Mouse (Mus musculus) neural tube, embryonic 13.5 days (tissue): Measurements from ENCODE around the gene Prame. TPM values are rescaled to one million over a fixed set of nuclear protein-coding genes. Genes with fewer than 3 reads are reported as not detected.
"Not testable (repeated sequence)": the region's sequence is repeated elsewhere in the genome, so short reads cannot be mapped to it uniquely, and the experiment has no call there.

Experiments
- ATAC-seq: fragments of 200-750 bp; cut with Nextera tagmentation; 2 replicates; pipeline ENCODE4 v1.8.0; 2017; ENCODE audit warnings: low read depth, mild to moderate bottlenecking, moderate TSS enrichment, moderate library complexity
- H3K27ac ChIP-seq: fragments of 300-500 bp; sonication (generic); replicated peaks from 2 replicates; pipeline ENCODE4 v1.5.1; 2015; ENCODE audit warnings: moderate library complexity, mild to moderate bottlenecking, inconsistent platforms
- H3K27me3 ChIP-seq: fragments of 300-500 bp; sonication (generic); 2 replicates; pipeline ENCODE4 v1.6.1; 2015; ENCODE audit warnings: mild to moderate bottlenecking, inconsistent platforms
- H3K36me3 ChIP-seq: fragments of 300-500 bp; sonication (generic); 2 replicates; pipeline ENCODE4 v1.6.1; 2015; ENCODE audit warnings: mild to moderate bottlenecking, inconsistent platforms
- H3K4me1 ChIP-seq: fragments of 300-500 bp; sonication (generic); replicated peaks from 2 replicates; pipeline ENCODE4 v1.6.1; 2015; ENCODE audit warnings: inconsistent platforms
- H3K4me2 ChIP-seq: fragments of 300-500 bp; sonication (generic); 2 replicates; pipeline ENCODE4 v1.6.1; 2015; ENCODE audit warnings: inconsistent platforms, mild to moderate bottlenecking, moderate library complexity
- H3K4me3 ChIP-seq: fragments of 300-500 bp; sonication (generic); 2 replicates; pipeline ENCODE4 v1.5.1; 2015; ENCODE audit warnings: mild to moderate bottlenecking, inconsistent platforms
- H3K9ac ChIP-seq: fragments of 300-500 bp; sonication (generic); 2 replicates; pipeline ENCODE4 v1.6.1; 2015; ENCODE audit warnings: moderate library complexity, mild to moderate bottlenecking, inconsistent platforms
- H3K9me3 ChIP-seq: fragments of 300-500 bp; sonication (generic); 2 replicates; pipeline ENCODE4 v1.6.1; 2016; ENCODE audit warnings: inconsistent platforms
- WGBS: fragments of 180-500 bp; shearing (Covaris S2); methylation state at CpG from one replicate; pipeline ENCODE4 v1.1.7; 2015; 5-methylcytosine and 5-hydroxymethylcytosine counted together
- polyA plus RNA-seq: library from polyadenylated mRNA; unstranded; fragments of >200 nt; fragmentation: Nextera tagmentation; extraction: Ambion mirVana; gene quantifications from 2 replicates; pipeline ENCODE4 v1.2.1, GENCODE M21; 2015

Gene Prame
- polyA plus RNA-seq: not detected in 2 replicates

- 88% methylated on average over 11 of the region's 11 CpGs for WGBS
- H3K27me3 ChIP-seq: no peaks in the 10 kb centered on the region; the same call in 1 of the 2 replicates
- H3K36me3 ChIP-seq: no peaks in the 10 kb centered on the region
- no peak within 1 kb of the TSS for H3K9ac ChIP-seq
- no peak for ATAC-seq
- no peak within 1 kb of the TSS for H3K27ac ChIP-seq
- no peak within 1 kb of the TSS for H3K4me2 ChIP-seq
- no peak within 1 kb of the TSS for H3K4me3 ChIP-seq
- no peaks in the 10 kb centered on the region for H3K4me1 ChIP-seq
- H3K9me3 ChIP-seq: no peaks in the 10 kb centered on the region
Measured at GRCm38 (mm10) chrX:135627605-135628004, at the start of gene Prame. Prame (minus strand) TSS chrX:135627705.

- Histone ChIP-seq H3K9me3 (no peaks in the 10 kb centered on the region), H3K27me3 (no peaks in the 10 kb centered on the region), H3K4me3 (no peak overlapping the region), H3K4me1 (no peaks in the 10 kb centered on the region), H3K4me2 (no peak overlapping the region), H3K9ac (no peak overlapping the region), H3K27ac (no peak overlapping the region), H3K36me3 (no peaks in the 10 kb centered on the region)
- peak; percentile 23; the same call in 1 of the 2 replicates for ATAC-seq
- 31% methylated on average over 9 of the region's 9 CpGs for WGBS
Measured at GRCm38 (mm10) chrX:135652173-135652772, 24.8 kb upstream of the Prame start.

DNA sequence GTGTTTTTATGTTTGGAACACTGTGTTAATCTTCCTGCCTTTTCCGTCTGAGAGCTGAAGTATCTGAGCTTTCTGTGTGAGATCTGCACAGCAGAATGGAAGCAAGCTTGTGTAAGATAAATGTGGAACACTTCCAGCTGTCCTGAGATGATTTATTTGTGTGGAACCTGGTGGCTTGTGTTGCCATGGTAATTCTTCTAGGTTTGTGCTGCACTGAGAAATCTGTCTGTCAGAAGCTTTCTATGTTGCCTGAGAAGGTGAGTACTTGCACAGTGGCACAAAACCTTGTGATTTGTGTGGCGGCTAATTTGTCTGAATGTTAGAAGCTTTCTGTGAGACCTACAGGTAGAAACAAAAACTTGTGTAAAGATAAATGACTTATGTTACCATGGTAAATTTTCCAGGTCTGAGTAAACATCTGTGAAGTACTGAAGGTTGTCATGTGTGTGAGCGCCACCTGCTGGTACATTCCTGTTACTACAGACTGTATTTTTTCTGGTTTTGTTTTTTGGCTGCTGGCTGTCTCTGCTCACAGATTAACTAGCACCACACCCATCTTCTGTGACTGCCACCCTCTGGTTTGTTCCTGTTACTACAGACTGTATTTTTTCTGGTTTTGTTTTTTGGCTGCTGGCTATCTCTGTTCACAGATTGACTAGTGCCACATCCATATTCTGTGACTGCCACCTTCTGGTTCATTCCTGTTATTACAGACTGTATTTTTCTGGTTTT is 26.0 kb downstream of the Prame start:
- H3K4me3 ChIP-seq, H3K9me3 ChIP-seq, H3K9ac ChIP-seq, H3K36me3 ChIP-seq, ATAC-seq, H3K4me1 ChIP-seq, H3K27me3 ChIP-seq, H3K4me2 ChIP-seq, H3K27ac ChIP-seq: not testable (repeated sequence)
- 62% methylated on average over 3 of the region's 3 CpGs for WGBS

- H3K9me3 ChIP-seq: no peaks in the 10 kb centered on the region
Measured at GRCm38 (mm10) chrX:135598677-135599076, 28.8 kb downstream of the Prame start, which contains the start of gene Nxf7. Nxf7 (minus strand) TSS chrX:135598777.

GRCm38 (mm10) chrX:135598096-135598495 is 29.4 kb downstream of the Prame start:
- H3K36me3 ChIP-seq: no peaks in the 10 kb centered on the region
- no peak for ATAC-seq
- no peak overlapping the region for H3K27ac ChIP-seq
- 87% methylated on average over 13 of the region's 13 CpGs for WGBS
- no peak overlapping the region for H3K4me2 ChIP-seq
- H3K4me1 ChIP-seq: no peaks in the 10 kb centered on the region
- H3K4me3 ChIP-seq: no peak overlapping the region
- no peak overlapping the region for H3K9ac ChIP-seq
- H3K27me3 ChIP-seq: no peaks in the 10 kb centered on the region
- H3K9me3 ChIP-seq: no peaks in the 10 kb centered on the region

More at GRCm38 (mm10) chrX:135598677-135599076, 28.8 kb downstream of the Prame start, which contains the start of gene Nxf7:
- no peaks in the 10 kb centered on the region for H3K27me3 ChIP-seq
- H3K9ac ChIP-seq: no peak within 1 kb of the TSS
- no peak within 1 kb of the TSS for H3K4me3 ChIP-seq
- H3K27ac ChIP-seq: no peak within 1 kb of the TSS
- H3K4me1 ChIP-seq: no peaks in the 10 kb centered on the region
- 88% methylated on average over 2 of the region's 2 CpGs for WGBS
- ATAC-seq: no peak
- no peak within 1 kb of the TSS for H3K4me2 ChIP-seq
- H3K36me3 ChIP-seq: no peaks in the 10 kb centered on the region

DNA sequence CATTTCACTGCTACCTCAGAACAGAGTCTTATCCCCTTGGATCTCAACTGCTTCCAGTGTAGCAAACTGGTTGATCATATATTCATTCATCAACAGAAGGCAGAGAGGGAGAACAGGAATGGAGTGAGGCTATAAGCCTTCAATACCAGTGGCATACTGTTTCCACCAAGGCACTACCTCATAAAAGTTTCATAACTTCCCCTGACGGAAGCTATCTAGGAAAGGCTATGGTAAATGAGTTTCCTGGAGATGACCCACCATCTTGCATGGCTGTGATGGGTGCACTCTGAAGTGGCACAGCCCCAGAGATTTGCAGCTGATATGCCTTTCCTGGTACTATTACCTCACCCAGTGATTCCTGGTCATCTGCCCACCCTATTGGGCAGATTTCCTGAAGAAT is 51.1 kb downstream of the Prame start:
- Histone ChIP-seq H3K9me3 (no peaks in the 10 kb centered on the region), H3K4me3 (no peak overlapping the region), H3K4me2 (no peak overlapping the region), H3K27ac (no peak overlapping the region), H3K27me3 (no peaks in the 10 kb centered on the region; the same call in 1 of the 2 replicates), H3K36me3 (no peaks in the 10 kb centered on the region), H3K4me1 (no peaks in the 10 kb centered on the region), H3K9ac (no peak overlapping the region)
- 95% methylated on average over 1 of the region's 1 CpGs for WGBS
- no peak for ATAC-seq

DNA sequence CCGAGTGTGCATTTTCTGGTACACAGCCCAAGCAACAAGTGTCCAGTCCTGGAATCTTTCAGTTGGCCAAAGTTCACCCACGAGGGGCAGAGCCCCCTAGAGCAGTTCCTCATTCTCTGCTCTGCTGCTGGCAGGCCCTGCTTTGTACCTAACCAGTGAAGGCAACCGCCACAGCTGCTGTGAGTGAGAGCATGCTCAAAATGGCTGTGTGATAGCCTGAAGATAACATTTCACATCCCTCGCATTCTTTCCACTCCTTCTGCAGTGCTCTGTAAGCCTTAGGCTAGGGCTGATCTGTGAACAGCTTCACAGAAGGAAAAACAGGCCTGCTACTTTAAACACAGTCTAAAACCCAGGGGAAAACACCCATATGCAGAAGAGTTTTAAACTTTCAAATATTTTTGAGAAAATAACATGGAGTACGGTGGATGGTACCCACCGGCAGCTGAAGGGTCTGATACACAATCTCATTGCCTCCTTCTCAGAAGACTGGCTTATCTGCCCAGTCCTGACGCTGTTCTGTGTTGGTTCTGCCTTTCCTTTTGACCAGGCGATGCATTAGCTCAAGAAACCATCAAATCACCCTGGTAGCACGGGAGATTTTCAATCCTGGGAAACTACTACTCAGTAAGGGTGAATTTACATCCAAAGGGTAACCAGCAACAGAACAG is 52.4 kb downstream of the Prame start:
- H3K36me3 ChIP-seq, ATAC-seq, H3K9me3 ChIP-seq, H3K27me3 ChIP-seq, H3K4me3 ChIP-seq, H3K4me2 ChIP-seq, H3K4me1 ChIP-seq, H3K9ac ChIP-seq, H3K27ac ChIP-seq: not testable (repeated sequence)
- WGBS: 76% methylated on average over 9 of the region's 9 CpGs

- H3K4me3 ChIP-seq, H3K9me3 ChIP-seq, H3K4me2 ChIP-seq, H3K27me3 ChIP-seq, H3K4me1 ChIP-seq, ATAC-seq, H3K27ac ChIP-seq, H3K9ac ChIP-seq, H3K36me3 ChIP-seq: not testable (repeated sequence)
- 26% methylated on average over 8 of the region's 8 CpGs for WGBS
Measured at GRCm38 (mm10) chrX:135574261-135574957, 53.1 kb downstream of the Prame start.

DNA sequence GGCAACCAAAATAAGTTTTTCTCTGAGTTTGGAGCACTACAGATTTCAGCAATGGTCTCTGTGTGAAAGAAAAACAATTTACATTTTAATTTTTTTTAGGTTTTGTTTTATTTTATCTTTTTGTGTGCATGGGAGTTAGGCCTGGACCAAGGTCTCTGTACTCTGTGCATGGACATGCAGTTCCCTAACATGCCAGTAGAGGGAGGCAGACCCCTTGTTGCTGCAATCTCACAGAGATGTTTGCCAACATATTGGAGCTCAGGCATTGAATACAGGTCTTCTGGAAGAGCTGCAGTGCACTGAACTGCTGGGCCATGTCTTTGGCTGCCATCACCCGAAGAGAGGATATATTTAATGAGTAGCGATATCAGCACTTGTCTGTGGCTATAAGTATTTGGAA is 58.0 kb downstream of the Prame start:
- not testable (repeated sequence) for H3K27ac ChIP-seq, H3K36me3 ChIP-seq, H3K4me1 ChIP-seq, H3K4me2 ChIP-seq, H3K27me3 ChIP-seq, H3K9me3 ChIP-seq, H3K9ac ChIP-seq, H3K4me3 ChIP-seq
- 47% methylated on average over 2 of the region's 2 CpGs for WGBS
- peak; percentile 75 for ATAC-seq

- not testable (repeated sequence) for H3K36me3 ChIP-seq, H3K9me3 ChIP-seq, H3K27me3 ChIP-seq, ATAC-seq, H3K27ac ChIP-seq, H3K4me1 ChIP-seq, H3K9ac ChIP-seq, H3K4me3 ChIP-seq, H3K4me2 ChIP-seq
- 57% methylated on average over 4 of the region's 4 CpGs for WGBS
Measured at GRCm38 (mm10) chrX:135564934-135565333, 62.6 kb downstream of the Prame start.
